Mouse (Mus musculus): Measurements from ENCODE around the gene Cbfa2t2.

Cbfa2t2 gene

DNA sequence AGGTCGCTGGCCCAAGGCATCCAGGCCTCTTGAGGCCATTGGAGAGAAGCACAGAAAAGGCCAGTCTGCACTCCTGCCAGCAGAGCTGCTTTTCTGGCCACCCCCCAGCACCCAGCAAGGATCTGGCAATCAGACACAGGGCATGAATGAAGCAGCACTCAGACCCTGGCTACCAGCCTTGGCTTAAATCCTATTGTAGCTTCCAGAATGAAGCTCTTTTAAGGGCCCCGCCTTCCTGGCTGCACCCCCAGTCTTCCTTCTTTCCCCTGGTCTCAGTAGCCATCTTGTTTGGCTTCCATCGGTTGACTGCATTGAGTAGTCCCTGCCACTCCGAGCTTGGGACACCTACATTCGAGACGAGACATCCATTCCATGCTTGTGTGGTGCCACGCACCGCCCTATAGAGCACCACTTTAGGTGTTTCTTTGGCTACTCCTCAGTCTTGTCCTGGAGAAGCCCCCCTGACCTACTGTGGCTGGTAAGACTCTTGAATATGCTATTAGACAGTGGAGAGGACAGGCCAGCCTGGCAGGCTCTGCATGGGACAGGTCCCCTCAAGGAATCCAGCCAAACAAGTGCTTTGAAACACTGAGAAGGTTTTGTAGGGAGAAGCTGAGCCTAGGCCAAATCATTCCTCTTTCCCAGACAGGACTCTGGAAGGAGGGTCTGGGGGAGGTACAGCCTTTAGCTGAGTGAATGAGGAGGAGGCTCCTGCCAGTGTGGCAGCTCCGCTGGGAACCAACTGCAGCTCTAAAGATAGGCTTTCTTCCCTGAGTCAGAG, 107.5 kb downstream of the Cbfa2t2 start:
- DNase-seq = no peak

DNA sequence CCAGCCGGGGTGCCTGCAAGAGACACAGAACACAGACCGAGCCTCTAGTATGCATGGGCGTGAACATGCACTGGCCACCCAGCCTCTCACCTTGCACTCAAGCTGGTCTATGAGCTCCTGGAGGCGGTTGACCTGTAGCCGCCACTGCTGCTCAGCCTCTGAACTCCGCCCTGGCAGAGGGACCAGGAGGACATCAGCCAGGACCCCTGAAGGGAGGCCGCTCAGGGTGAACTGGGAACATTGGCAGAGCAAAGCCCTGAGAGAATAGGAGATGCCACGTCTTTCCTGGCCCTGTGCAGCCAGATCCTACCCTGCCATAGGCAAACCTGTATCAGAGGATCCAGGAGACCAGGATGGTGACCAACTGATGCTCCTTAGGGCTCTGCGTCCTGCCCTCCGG, 110.4 kb downstream of the Cbfa2t2 start, which contains the start of gene 1700003F12Rik:
Gene 1700003F12Rik, plus strand, starts transcription at position 375 of the 400 bp plus-strand sequence.
- DNase-seq = no peak

DNA sequence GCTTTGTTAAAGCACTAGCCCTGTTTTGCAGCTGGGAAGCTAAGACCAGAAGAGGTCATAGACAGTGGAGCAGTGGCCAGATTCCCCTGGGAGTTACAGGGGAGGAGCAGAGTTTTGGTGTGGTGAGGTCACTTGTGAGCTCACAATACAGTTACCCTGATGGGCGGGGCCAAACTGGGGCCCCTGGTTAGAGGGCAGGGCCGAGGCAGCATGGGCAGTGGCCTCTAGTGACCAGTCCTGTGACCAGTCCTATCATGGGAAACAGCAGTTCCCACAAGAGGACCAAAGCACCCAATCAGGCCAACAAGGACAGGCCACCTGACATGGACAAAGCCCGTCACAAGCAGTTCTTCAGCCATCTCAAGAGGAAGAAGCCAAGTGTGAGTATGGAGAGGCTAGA, 112.4 kb downstream of the Cbfa2t2 start:
- DNase-seq = no peak

DNA sequence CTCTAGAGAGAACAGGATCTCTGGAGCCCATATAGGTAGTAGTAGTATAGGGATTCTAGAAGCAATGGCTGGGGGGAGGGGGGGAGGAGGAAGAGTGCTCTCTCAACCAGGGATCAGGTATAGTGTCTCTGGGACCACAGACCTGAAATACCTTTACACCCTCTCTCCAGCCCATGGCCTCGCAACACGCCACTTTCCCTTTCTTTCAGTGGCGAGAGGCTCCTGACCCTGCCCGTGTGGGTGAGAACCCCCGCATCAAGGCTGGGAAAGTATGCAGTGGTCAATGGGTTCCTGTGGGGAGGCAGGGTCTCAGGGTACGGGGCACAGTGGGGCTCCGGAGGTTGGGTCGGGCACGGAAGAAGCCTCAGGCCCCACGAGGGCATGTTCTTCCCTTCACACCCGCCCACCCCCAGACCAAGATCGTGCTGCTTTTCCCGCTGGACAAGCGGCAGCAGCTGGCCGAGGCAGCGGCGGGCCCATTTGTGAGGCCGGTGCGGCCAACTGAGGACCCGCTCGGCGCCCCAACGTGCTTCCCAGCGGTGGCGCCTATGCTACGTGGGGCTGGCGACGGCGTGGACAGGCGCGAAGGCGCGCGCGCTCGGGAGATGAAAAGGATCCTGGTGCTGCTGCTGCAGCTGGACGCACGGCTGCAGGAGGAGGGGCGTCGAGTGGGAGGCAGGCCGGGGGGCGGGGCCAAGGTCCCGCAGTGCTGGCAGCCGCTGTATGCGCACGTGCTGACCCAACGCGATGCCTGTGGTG, 113.0 kb downstream of the Cbfa2t2 start:
- DNase-seq = peak; percentile 83

DNA sequence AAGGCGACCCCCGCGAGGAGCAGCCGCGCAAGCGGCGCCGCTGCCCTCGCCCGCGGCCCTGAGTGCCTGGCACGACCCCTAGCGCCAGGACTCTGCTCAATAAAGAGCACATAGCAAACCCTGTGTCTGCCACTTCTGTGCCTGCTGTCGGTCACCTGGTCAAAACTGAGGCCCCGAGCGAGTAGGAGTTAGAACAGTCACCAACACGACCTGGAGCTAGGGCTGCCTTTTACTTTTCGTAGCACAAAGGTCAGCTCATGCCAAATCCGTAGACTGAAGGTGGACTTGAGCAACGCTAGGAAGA, 113.6 kb downstream of the Cbfa2t2 start:
- no peak for DNase-seq

DNA sequence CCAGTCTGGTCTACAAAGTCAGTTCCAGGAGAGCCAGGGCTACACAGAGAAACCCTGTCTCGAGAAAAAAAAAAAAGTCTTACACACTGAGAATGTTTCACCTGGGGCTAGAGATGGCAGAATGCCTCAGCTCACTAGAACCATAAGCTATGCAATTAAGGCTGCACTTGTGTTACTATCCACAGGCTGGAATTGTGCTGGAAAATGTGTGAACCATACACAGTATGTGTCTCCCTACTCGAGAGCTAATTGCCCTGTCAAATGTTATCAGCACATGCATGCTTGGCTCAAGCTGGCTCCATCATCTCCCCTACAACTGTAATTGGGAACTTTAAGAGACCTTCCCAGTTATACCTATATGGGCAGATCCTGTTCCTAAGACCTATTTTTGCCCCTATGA, 114.7 kb downstream of the Cbfa2t2 start:
- DNase-seq = no peak

DNA sequence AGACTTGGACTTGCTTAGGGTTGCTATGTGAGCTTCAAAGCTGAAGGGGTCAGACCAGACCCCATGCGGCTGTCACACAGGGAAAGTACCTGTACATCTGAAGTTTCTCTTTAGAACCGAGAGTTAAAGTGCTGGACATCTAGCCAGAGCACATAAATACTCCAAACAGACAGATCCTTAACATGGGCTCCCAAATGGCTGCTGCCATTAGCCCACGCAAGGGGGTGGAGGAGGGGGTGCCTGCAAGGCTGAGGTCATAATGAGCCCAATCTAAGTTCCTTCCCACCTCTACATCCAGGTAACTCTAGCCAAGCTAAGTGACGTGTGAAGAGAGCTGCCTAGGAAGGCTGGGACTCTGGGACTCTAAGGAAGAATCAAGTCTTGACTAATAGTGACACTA, 115.2 kb downstream of the Cbfa2t2 start, which contains the start of gene Actl10:
Gene Actl10, plus strand, starts transcription at position 301 of the 400 bp plus-strand sequence.
- DNase-seq = no peak

DNA sequence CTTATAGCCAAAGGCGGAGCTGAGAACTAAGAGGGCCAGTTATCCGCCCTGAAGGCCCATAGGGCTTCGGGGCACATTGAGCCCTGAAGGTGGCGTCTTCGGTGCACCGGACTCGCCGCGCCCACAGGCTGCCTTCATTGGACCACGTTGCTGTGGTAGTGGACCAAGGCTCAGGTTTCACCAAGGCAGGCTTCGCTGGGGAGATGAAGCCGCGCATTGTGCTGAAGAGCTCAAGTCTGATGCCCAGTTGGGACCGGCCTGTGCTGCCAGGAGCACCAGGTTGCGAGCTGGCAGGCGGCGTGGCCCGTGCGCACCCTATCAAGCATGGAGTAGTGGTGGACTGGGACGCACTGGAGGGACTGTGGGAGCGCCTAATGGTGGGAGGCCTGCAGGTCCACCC, 115.6 kb downstream of the Cbfa2t2 start:
- no peak for DNase-seq

DNA sequence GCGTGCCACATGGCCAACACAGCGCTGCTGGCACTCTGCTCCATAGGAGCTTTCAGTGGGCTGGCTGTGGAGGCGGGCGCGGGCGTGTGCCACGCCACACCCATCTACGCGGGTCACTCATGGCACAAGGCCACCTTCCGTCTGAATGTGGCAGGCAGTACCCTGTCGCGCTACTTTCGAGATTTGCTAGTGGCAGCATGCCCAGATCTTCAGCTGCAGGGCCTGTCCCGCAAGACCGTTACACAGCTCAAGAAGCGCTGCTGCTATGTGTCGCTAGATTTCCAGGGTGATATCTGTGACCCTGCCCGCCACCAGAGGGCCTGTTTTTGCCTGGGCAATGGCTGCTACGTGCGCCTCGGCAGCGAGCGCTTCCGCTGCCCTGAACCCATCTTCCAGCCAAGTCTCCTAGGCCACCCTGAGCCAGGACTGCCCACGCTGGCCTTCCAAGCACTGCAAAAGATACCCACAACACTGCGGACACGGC, 116.2 kb downstream of the Cbfa2t2 start:
- DNase-seq = peak; percentile 86

DNA sequence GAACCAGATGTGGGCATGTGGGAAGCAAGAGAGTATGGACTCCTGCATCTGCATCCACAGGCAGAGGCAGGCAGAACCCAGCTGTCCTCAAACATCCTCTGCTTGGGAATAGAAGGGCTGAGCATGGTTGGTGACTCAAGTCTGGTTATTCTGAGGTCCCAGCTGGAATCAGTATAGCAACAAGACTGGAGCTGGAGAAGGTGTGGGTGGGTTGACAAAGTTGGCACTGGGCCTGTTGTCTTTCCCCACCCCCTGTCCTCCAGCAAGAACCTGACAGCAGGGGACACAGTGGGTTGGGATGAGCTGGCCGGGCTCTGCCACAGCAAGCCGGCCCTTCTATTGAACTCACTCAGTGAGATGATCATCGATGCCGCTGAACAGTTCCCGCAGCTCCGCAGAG, 119.0 kb downstream of the Cbfa2t2 start:
- DNase-seq = no peak

DNA sequence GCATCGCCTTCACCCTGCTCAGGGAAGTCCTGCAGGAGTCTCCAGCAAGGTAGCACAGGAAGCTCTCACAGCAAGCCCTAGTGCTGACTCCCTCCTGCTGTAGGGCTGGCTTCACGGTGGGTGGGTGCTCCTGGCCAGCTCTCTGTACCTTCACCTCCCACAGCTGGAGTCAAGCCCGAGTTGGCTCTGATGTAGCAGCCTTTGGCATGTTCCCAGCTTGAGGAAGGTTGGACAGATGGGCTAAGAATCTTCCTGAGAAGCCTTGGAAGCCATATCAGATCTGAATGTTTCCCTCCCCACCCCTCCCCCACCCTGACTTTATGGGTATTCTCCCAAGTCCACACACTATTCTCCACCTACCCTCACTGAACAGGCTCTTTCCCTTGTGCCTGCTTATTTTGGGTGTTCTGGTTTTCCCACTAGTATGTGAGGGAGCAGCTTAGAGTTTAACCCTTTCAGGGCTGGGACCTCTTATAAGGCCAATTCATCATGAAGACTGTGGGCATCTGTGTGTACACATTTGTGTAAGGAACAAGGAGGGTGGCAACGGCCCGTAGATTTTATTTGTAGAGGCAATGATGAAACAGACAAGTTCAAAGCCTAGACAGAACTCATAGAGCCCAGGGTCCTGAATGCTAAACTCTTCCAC, 121.0 kb downstream of the Cbfa2t2 start:
- DNase-seq = peak; percentile 47

DNA sequence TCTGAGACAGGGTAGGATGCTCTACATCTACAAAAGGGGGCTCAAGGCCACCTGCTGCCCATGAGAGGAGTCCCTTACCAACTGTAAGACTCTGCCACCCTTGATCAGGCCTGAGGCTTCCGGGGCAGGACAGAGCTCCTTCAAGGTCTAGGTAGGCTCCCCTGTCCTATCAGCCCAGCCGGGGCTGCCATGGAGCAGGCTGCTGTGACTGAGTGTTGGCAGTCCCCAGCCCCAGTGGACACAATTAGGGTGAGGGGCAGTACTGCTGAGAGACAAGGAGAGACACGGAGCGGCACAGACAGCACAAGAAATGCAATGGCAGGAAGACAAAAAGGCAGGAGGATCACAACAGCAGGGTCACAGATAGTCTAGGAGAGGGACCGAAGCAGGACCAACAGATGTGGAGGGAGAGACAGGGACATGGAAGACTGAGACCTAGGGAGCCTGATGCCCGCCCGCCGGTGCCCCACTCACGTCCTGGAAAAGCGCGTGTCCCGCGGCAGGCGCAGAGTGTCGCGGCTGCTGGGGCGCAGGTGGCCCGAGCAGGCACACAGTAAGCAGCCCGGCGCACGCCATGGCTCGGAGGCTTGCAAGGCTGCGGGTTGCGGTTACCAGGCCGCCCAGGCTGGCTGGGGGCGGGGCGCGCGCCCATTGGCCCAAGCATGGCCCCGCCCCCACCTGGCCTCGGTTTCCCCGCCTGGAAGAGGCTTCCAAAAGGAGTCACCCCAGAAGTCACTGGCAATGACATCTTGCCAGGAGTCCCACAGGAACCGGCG, 122.2 kb downstream of the Cbfa2t2 start, which contains the start of gene Necab3:
Gene Necab3, minus strand, starts transcription at position 627 of the 776 bp plus-strand sequence.
- peak; percentile 82 for DNase-seq

DNA sequence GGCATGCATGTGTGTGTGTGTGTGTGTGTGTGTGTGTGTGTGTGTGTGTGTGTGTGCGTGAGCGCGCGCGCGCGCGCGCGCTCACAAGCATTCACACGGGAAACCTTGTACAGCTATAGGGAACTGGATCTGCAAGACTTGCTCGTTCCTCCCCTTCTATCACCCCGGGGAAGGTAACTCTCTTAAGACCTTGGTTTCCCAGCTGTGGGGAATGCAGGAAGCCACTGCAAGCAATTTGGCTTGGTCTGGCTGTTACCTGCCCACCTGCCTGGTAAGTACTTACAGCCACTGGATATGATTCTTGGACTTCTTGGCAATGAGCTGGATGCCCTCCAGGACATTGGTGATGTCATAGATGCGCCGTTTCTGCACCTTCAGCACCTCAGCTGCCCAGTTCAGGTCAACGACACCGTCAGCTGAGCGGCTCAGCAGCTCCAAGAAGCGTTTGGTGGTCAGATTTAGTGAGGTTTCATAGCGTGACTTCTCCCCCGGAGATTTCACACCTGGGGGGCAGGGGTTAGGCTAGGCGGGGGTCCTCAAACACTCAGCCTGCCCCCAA, 127.4 kb downstream of the Cbfa2t2 start:
- no peak for DNase-seq

DNA sequence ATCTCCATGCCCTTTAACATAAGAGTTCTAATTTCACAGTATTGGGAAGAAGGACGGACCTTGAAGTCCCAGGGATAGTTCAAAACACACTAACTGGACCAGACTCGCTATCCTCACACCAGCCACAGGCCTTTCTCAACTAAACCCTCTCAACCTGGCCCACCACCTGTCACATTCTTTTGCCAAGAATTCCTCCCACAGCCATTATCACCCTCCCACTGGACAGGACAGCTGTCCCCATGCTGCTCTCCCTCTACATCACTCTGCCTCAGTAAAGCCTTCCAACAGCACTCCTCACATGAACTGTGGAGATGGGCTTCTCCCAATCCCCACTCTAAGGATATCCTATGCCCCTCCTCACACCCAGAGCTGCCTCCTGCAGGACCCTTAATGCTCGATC, 129.3 kb downstream of the Cbfa2t2 start:
- no peak for DNase-seq

DNA sequence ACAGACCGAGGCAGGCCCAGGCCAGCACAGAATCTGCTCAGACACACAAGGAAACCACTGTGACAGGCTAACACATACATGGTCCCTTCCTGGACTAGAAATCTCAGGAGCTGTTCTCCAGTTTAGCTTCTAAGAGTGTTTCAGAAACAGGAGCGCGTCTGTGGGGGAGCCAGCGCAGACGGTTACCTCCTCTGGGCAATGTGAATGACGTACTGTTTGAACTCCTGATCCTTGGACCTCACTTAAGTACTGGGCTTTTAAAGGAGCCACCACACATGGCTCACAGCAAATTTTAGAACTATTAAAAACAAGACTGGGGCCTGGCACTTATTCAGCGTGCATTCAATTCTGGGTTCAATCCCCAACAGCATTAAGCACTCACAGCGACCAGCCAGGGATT, 130.4 kb downstream of the Cbfa2t2 start:
- no peak for DNase-seq

DNA sequence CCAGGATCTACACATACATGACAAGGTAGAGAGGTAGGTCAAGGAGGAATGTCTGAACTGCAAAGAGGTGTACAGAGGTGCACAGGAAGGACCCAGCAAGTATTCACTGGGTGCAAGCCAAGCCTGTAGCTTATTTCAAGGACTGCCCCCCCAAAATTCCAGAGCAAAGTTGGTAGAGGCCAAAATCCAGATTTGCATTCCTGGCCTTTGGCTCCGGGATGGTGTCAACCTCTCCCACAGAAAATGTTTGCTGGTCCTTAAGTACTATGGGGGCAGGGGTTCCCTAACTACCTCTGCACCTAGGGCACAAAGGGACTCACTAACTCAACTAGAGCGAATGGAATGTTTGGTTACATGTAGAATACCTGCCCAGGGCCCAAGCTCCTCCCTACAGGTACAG, 131.5 kb downstream of the Cbfa2t2 start:
- no peak for DNase-seq

DNA sequence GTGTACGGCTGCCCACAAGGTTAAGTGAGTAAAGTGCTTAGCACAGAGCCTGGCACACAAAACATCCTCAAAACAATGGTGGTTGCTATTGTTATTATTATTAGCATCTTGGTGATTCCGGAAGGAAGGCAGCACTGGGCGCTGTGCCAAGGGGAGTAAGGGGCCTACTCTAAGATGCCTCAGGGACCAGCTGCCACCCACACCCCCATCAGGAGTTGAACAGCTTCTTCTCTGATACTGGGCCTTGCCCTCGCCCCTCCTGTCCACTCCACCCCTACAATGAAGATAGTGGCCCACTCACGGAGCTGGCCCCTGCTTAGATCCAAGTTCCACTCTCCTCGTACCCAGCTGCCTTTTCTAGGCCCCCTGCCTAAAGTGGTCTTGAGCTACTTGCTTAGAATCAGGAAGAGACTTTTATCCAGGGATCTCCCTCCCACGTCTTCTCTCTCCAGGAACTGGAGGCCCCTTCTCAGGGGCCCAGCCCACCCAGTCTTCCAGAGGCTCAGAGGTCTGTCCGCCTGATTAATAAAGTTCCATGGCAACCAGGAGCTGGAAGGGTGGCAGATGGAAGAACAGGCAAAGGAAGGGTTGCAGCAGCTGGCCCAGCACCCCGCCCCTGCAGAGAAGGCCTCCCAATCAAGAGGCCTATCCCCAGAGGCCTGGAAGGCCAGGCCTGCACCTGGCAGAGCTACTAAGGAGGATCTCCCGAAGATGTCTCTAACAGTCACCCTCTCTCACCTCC, 132.2 kb downstream of the Cbfa2t2 start:
- DNase-seq = no peak

DNA sequence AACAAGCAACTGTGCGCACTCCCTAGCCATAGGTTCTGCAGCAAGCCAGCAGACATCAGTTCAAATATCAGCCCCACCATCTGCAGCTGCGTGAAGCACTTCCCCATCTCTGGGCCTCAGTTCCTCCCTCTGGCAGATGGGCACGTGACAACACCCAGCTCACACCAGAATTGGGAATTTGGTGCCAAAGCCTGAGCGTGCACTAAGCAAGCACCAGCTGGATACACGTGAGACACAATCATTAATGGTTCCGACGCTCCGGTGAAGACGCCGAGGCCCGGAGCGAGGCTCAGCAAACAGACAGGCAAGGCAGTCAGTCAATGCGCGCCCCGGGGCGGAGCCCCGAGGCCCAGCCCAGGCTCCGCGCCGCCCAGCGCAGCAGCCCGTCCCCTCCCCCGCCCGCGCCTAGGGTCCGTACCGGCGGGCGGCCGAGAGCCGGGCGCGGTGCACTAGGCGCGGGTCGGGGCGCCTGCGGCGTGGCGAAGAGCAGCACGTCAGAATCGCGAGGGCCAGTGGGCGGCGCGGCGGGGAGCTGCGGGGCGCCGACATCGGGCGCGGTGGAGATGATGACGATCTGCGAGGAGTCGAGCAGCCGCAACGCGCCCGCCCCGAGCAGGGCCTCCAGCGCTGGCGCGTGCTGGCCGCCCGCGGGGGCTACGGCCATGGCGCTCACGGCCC, 132.9 kb downstream of the Cbfa2t2 start:
- peak; percentile 80 for DNase-seq

DNA sequence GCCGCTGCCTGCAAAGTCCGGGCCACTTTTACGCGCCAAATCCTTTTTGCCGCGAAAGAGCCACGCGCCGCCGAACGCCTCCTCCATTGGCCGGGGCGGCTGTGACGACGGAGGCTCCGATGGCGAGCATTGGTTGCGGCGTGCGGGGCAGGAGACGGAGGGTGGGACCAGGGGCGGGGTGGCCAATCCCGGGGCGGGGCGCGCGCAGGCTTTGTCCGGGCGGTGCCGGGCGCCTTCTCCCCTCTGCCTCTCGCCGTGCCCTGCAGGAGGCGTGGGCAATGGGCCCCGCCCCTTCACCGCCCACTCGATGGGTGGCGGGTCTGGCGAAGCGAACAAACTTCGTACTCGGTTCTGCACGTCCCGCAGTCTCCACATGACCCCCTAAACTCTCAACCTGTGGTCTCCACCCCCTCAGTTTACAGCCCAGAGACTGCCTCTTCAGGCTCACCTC, 133.6 kb downstream of the Cbfa2t2 start, which contains the start of gene E2f1:
Gene E2f1, minus strand, starts transcription at position 57 of the 451 bp plus-strand sequence.
- DNase-seq = peak; percentile 98

DNA sequence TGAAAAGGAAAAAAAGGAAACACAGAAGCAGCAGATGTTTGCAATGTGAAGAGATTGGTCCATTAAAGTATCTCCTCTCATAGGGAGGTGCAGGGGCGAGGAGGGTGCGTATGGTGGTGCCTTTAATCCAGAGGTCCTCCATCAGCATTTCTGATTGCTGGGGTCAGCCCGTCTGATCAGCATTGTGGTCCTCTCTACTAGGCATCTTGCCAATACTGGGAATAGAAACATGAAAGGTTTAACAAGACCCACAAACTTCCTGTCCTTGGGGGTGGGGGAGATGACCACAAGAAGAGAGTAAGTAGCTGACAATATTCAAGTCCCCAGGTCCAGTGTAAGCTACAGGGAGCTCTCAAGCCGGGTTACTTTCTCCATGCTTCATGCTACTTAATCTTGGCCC, 134.4 kb downstream of the Cbfa2t2 start:
- DNase-seq = no peak

DNA sequence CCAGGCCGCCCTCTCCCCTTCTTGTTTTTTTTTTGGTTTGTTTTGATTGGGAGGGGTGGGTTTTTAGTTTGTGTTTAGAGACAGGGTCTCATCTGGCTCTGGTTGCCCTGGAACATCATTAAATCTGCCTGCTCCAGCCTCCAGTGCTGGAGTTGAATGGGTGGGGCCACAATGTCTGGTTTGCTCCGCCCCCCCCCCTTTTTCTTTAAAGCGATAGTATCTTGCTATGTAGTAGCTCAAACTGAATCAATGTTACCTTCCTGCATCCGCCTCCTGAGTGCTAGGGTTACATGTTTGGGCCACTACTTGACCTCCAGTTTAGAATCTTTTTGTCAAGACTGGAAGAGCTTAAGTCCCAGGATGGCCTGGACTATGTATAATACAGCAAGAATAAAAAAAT, 135.0 kb downstream of the Cbfa2t2 start:
- no peak for DNase-seq
